Mouse (Mus musculus) midbrain, embryonic 12.5 days (tissue): ENCODE measurements around the gene Hes7. TPM values are rescaled to one million over a fixed set of nuclear protein-coding genes. Genes with fewer than 3 reads are reported as not detected.

Experiments used
- ATAC-seq: fragments of 200-750 bp; cut with Nextera tagmentation; 2 replicates; pipeline ENCODE4 v1.8.0; 2017; ENCODE audit warnings: low read depth, moderate TSS enrichment, moderate library complexity; ENCODE audit not compliant: low FRiP score
- H3K27ac ChIP-seq: fragments of 300-500 bp; sonication (generic); replicated peaks from 2 replicates; pipeline ENCODE4 v1.5.1; 2016; ENCODE audit warnings: mild to moderate bottlenecking
- H3K27me3 ChIP-seq: fragments of 300-500 bp; sonication (generic); 2 replicates; pipeline ENCODE4 v1.6.1; 2016; ENCODE audit warnings: mild to moderate bottlenecking
- H3K36me3 ChIP-seq: fragments of 300-500 bp; sonication (generic); 2 replicates; pipeline ENCODE4 v1.6.1; 2016
- H3K4me1 ChIP-seq: fragments of 300-500 bp; sonication (generic); 2 replicates; pipeline ENCODE4 v1.6.1; 2016
- H3K4me2 ChIP-seq: fragments of 300-500 bp; sonication (generic); replicated peaks from 2 replicates; pipeline ENCODE4 v1.6.1; 2016; ENCODE audit warnings: mild to moderate bottlenecking, moderate library complexity
- H3K4me3 ChIP-seq: fragments of 300-500 bp; sonication (generic); 2 replicates; pipeline ENCODE4 v1.5.1; 2016; ENCODE audit warnings: mild to moderate bottlenecking
- H3K9ac ChIP-seq: fragments of 300-500 bp; sonication (generic); replicated peaks from 2 replicates; pipeline ENCODE4 v1.6.1; 2016; ENCODE audit warnings: mild to moderate bottlenecking, moderate library complexity
- H3K9me3 ChIP-seq: fragments of 300-500 bp; sonication (generic); 2 replicates; pipeline ENCODE4 v1.6.1; 2016; ENCODE audit warnings: mild to moderate bottlenecking
- WGBS: fragments of 180-500 bp; shearing (Covaris S2); methylation state at CpG from one replicate; pipeline ENCODE4 v1.1.7; 2016; 5-methylcytosine and 5-hydroxymethylcytosine counted together
- polyA plus RNA-seq: library from polyadenylated mRNA; unstranded; fragments of >200 nt; fragmentation: Nextera tagmentation; extraction: Ambion mirVana; gene quantifications from 2 replicates; pipeline ENCODE4 v1.2.1, GENCODE M21; 2016

Gene Hes7
- polyA plus RNA-seq, 1 experiment from 2014 or later: 0.38 TPM

GRCm38 (mm10) chr11:69125041-69125851, 5.0 kb downstream of the Hes7 start:
- peaks cover 31% of the 10 kb centered on the region for H3K4me1 ChIP-seq
- H3K36me3 ChIP-seq: no peaks in the 10 kb centered on the region
- H3K9me3 ChIP-seq: no peaks in the 10 kb centered on the region
- H3K27me3 ChIP-seq: peaks cover 59% of the 10 kb centered on the region
- under 1% methylated on average over 24 of the region's 24 CpGs for WGBS
- no peak overlapping the region; the same call in 1 of the 2 replicates for H3K27ac ChIP-seq
- H3K4me2 ChIP-seq: peak overlapping the region; percentile 77
- H3K9ac ChIP-seq: peak overlapping the region; percentile 52
- peak; percentile 2; the same call in 1 of the 2 replicates for ATAC-seq
- peak overlapping the region; percentile 54 for H3K4me3 ChIP-seq

- peaks cover 56% of the 10 kb centered on the region for H3K27me3 ChIP-seq
- peak within 1 kb of the TSS; percentile 77 for H3K4me2 ChIP-seq
- no peaks in the 10 kb centered on the region for H3K36me3 ChIP-seq
- peak within 1 kb of the TSS; percentile 54 for H3K4me3 ChIP-seq
- no peak within 1 kb of the TSS; the same call in 1 of the 2 replicates for H3K27ac ChIP-seq
- H3K9me3 ChIP-seq: no peaks in the 10 kb centered on the region
- no peak for ATAC-seq
- H3K4me1 ChIP-seq: peaks cover 27% of the 10 kb centered on the region
- H3K9ac ChIP-seq: peak within 1 kb of the TSS; percentile 52
- WGBS: 9% methylated on average over 3 of the region's 3 CpGs
Measured at GRCm38 (mm10) chr11:69125852-69125918, 5.5 kb downstream of the Hes7 start, which contains the start of gene Aloxe3. Gene Aloxe3 (plus strand): TSS chr11:69125896.

- peaks cover 22% of the 10 kb centered on the region for H3K4me1 ChIP-seq
- H3K4me3 ChIP-seq: peak overlapping the region; percentile 54
- H3K27me3 ChIP-seq: peaks cover 52% of the 10 kb centered on the region
- peak overlapping the region; percentile 52 for H3K9ac ChIP-seq
- H3K36me3 ChIP-seq: no peaks in the 10 kb centered on the region
- H3K4me2 ChIP-seq: peak overlapping the region; percentile 77
- ATAC-seq: no peak
- WGBS: 9% methylated on average over 20 of the region's 20 CpGs
- H3K27ac ChIP-seq: no peak overlapping the region
- H3K9me3 ChIP-seq: no peaks in the 10 kb centered on the region
Measured at GRCm38 (mm10) chr11:69125919-69126705, 5.9 kb downstream of the Hes7 start.

GRCm38 (mm10) chr11:69126706-69127095, 6.5 kb downstream of the Hes7 start:
- H3K9me3 ChIP-seq: no peaks in the 10 kb centered on the region
- no peak for ATAC-seq
- H3K4me3 ChIP-seq: no peak overlapping the region
- H3K27me3 ChIP-seq: peaks cover 46% of the 10 kb centered on the region
- no peak overlapping the region for H3K27ac ChIP-seq
- no peak overlapping the region for H3K9ac ChIP-seq
- 61% methylated on average over 2 of the region's 2 CpGs for WGBS
- H3K4me1 ChIP-seq: peaks cover 17% of the 10 kb centered on the region
- H3K36me3 ChIP-seq: no peaks in the 10 kb centered on the region
- peak overlapping the region; percentile 77; the same call in 1 of the 2 replicates for H3K4me2 ChIP-seq

- peaks cover 10% of the 10 kb centered on the region; the same call in 1 of the 2 replicates for H3K4me1 ChIP-seq
- H3K27me3 ChIP-seq: peaks cover 56% of the 10 kb centered on the region
- H3K36me3 ChIP-seq: no peaks in the 10 kb centered on the region
- no peak for ATAC-seq
- no peak overlapping the region for H3K9ac ChIP-seq
- no peak overlapping the region for H3K4me2 ChIP-seq
- 80% methylated on average over 8 of the region's 8 CpGs for WGBS
- H3K9me3 ChIP-seq: no peaks in the 10 kb centered on the region
- no peak overlapping the region for H3K27ac ChIP-seq
- H3K4me3 ChIP-seq: no peak overlapping the region
Measured at GRCm38 (mm10) chr11:69128426-69129122, 8.4 kb downstream of the Hes7 start.

GRCm38 (mm10) chr11:69133566-69133922, 13.3 kb downstream of the Hes7 start:
- WGBS: 13% methylated on average over 5 of the region's 5 CpGs
- Histone ChIP-seq H3K36me3 (no peaks in the 10 kb centered on the region), H3K9ac (no peak overlapping the region), H3K27me3 (peaks cover 44% of the 10 kb centered on the region), H3K4me3 (peak overlapping the region; percentile 45), H3K27ac (no peak overlapping the region), H3K4me1 (peaks cover 12% of the 10 kb centered on the region; the same call in 1 of the 2 replicates), H3K4me2 (peak overlapping the region; percentile 67), H3K9me3 (no peaks in the 10 kb centered on the region)
- ATAC-seq: no peak

- H3K4me3 ChIP-seq: peak overlapping the region; percentile 45
- H3K9ac ChIP-seq: peak overlapping the region; percentile 44; the same call in 1 of the 2 replicates
- peak overlapping the region; percentile 15; the same call in 1 of the 2 replicates for H3K27ac ChIP-seq
- peaks cover 44% of the 10 kb centered on the region for H3K27me3 ChIP-seq
- peaks cover 12% of the 10 kb centered on the region; the same call in 1 of the 2 replicates for H3K4me1 ChIP-seq
- ATAC-seq: peak; percentile 68; the same call in 1 of the 2 replicates
- no peaks in the 10 kb centered on the region for H3K9me3 ChIP-seq
- WGBS: under 1% methylated on average over 34 of the region's 34 CpGs
- H3K4me2 ChIP-seq: peak overlapping the region; percentile 67
- H3K36me3 ChIP-seq: no peaks in the 10 kb centered on the region
Measured at GRCm38 (mm10) chr11:69133923-69134621, 13.9 kb downstream of the Hes7 start.

- 26% methylated on average over 8 of the region's 8 CpGs for WGBS
- H3K9me3 ChIP-seq: no peaks in the 10 kb centered on the region
- peak overlapping the region; percentile 45 for H3K4me3 ChIP-seq
- H3K27ac ChIP-seq: no peak overlapping the region
- H3K36me3 ChIP-seq: no peaks in the 10 kb centered on the region
- H3K4me2 ChIP-seq: peak overlapping the region; percentile 67
- H3K4me1 ChIP-seq: peaks cover 12% of the 10 kb centered on the region; the same call in 1 of the 2 replicates
- ATAC-seq: no peak
- peak overlapping the region; percentile 44; the same call in 1 of the 2 replicates for H3K9ac ChIP-seq
- H3K27me3 ChIP-seq: peaks cover 39% of the 10 kb centered on the region
Measured at GRCm38 (mm10) chr11:69134622-69134968, 14.4 kb downstream of the Hes7 start.

- Histone ChIP-seq H3K27ac (no peak overlapping the region), H3K36me3 (no peaks in the 10 kb centered on the region), H3K9ac (no peak overlapping the region), H3K4me2 (no peak overlapping the region), H3K27me3 (peaks cover 31% of the 10 kb centered on the region), H3K4me3 (no peak overlapping the region), H3K9me3 (no peaks in the 10 kb centered on the region), H3K4me1 (peaks cover 12% of the 10 kb centered on the region; the same call in 1 of the 2 replicates)
- ATAC-seq: no peak
- 88% methylated on average over 6 of the region's 6 CpGs for WGBS
Measured at GRCm38 (mm10) chr11:69135361-69135760, 15.2 kb downstream of the Hes7 start.

GRCm38 (mm10) chr11:69147546-69147945, 27.3 kb downstream of the Hes7 start:
- Histone ChIP-seq H3K4me3 (no peak overlapping the region), H3K9ac (no peak overlapping the region)
- no peak for ATAC-seq

GRCm38 (mm10) chr11:69148451-69148960, 28.3 kb downstream of the Hes7 start:
- Histone ChIP-seq H3K9ac (no peak overlapping the region), H3K27me3 (peaks cover 18% of the 10 kb centered on the region), H3K4me1 (peaks cover 5% of the 10 kb centered on the region), H3K4me2 (no peak overlapping the region), H3K27ac (no peak overlapping the region), H3K9me3 (no peaks in the 10 kb centered on the region), H3K4me3 (no peak overlapping the region), H3K36me3 (no peaks in the 10 kb centered on the region)
- WGBS: 89% methylated on average over 5 of the region's 5 CpGs
- no peak for ATAC-seq

More at GRCm38 (mm10) chr11:69147546-69147945, 27.3 kb downstream of the Hes7 start:
- Histone ChIP-seq H3K27me3 (peaks cover 16% of the 10 kb centered on the region), H3K27ac (no peak overlapping the region), H3K4me1 (peaks cover 5% of the 10 kb centered on the region), H3K4me2 (no peak overlapping the region), H3K9me3 (no peaks in the 10 kb centered on the region), H3K36me3 (no peaks in the 10 kb centered on the region)
- WGBS: 73% methylated on average over 7 of the region's 7 CpGs
